Mouse (Mus musculus) heart, embryonic 16.5 days (tissue): Measurements from ENCODE around the gene Manba. TPM values are rescaled to one million over a fixed set of nuclear protein-coding genes. Genes with fewer than 3 reads are reported as not detected.
A peak's percentile ranks its signal among the peaks of the same experiment; 100 is the strongest.
"Not testable (repeated sequence)": the region's sequence is repeated elsewhere in the genome, so short reads cannot be mapped to it uniquely, and the experiment has no call there.

ENCODE experiments used
- ATAC-seq: fragments of 200-750 bp; cut with Nextera tagmentation; replicated peaks from 2 replicates; pipeline ENCODE4 v1.8.0; 2017; ENCODE audit warnings: moderate number of reproducible peaks; ENCODE audit not compliant: insufficient read depth, low FRiP score; ENCODE audit errors: extremely low read depth
- H3K27ac ChIP-seq: fragments of 300-500 bp; sonication (generic); 2 replicates; pipeline ENCODE4 v1.5.1; 2014; ENCODE audit warnings: mild to moderate bottlenecking, low read length, control low read depth, moderate library complexity
- H3K27me3 ChIP-seq: fragments of 300-500 bp; sonication (generic); 2 replicates; pipeline ENCODE4 v1.6.1; 2014; ENCODE audit warnings: low read length, mixed read lengths; ENCODE audit not compliant: control insufficient read depth, insufficient read depth
- H3K36me3 ChIP-seq: fragments of 300-500 bp; sonication (generic); 2 replicates; pipeline ENCODE4 v1.6.1; 2014; ENCODE audit not compliant: control insufficient read depth, insufficient read depth
- H3K4me1 ChIP-seq: fragments of 300-500 bp; sonication (generic); 2 replicates; pipeline ENCODE4 v1.6.1; 2014; ENCODE audit warnings: low read length, mixed read lengths; ENCODE audit not compliant: control insufficient read depth, insufficient read depth
- H3K4me2 ChIP-seq: fragments of 300-500 bp; sonication (generic); 2 replicates; pipeline ENCODE4 v1.6.1; 2014; ENCODE audit warnings: low read depth, mild to moderate bottlenecking, control low read depth, low read length
- H3K4me3 ChIP-seq: fragments of 300-500 bp; sonication (generic); 2 replicates; pipeline ENCODE4 v1.5.1; 2014; ENCODE audit warnings: mild to moderate bottlenecking, control low read depth, low read length
- H3K9ac ChIP-seq: fragments of 300-500 bp; sonication (generic); 2 replicates; pipeline ENCODE4 v1.6.1; 2014; ENCODE audit warnings: low read length, control low read depth
- H3K9me3 ChIP-seq: fragments of 300-500 bp; sonication (generic); replicated peaks from 2 replicates; pipeline ENCODE4 v1.6.1; 2016; ENCODE audit warnings: low read length; ENCODE audit not compliant: control insufficient read depth
- WGBS: fragments of 180-500 bp; shearing (Covaris S2); extraction: QIAGEN DNeasy Blood & Tissue Kit; methylation state at CpG from one replicate; pipeline ENCODE4 v1.1.7; 2014; 5-methylcytosine and 5-hydroxymethylcytosine counted together
- polyA plus RNA-seq: library from polyadenylated mRNA; unstranded; fragments of >200 nt; fragmentation: Nextera tagmentation; extraction: Ambion mirVana; gene quantifications from 2 replicates; pipeline ENCODE4 v1.2.1, GENCODE M21; 2015

The Manba gene
- polyA plus RNA-seq, 1 experiment from 2014 or later: 37.0 TPM

DNA sequence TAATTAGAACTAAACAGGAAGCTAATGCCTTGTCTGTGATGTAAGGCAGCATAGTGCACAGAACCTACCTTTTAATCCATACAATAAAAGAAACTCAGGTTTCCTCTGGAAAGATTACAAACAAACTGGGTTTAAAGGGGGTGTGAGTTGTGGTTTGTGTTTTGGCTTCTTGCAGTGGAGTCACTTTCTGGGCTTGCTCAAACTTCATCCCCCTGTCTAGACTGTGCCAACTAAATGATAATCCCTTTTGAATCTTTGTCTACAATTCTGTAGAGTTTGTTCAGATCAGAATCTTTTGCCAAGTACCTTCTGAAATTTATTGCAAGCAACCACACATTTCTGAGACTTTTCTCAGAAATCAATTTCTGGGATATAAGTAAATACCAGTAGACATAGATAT, 40.5 kb upstream of the Manba start:
- ATAC-seq: no peak
- Histone ChIP-seq H3K4me2 (no peak overlapping the region), H3K4me3 (no peak overlapping the region), H3K9me3 (no peaks in the 10 kb centered on the region), H3K9ac (no peak overlapping the region), H3K27me3 (no peaks in the 10 kb centered on the region), H3K4me1 (peaks cover 16% of the 10 kb centered on the region), H3K27ac (no peak overlapping the region), H3K36me3 (peaks cover 6% of the 10 kb centered on the region; the same call in 1 of the 2 replicates)

DNA sequence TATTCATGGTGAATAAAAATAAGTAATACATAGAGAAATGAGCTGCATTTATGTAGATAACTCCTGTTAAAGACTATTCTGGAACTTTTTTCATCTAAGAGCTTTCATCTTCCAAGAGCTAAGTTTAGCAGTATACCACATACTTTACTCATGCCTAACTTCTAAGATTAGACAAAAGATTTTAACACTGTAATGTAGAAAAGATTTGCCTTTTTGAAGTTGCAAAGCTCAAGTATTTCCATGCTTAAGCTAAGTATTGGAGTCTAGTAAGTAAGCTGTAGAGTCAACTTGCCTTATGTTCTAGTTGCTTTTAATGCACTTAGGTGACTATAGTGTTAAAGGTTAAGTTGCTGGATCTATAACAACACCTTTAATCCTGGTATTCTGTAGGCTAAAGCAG, 26.4 kb upstream of the Manba start:
- Histone ChIP-seq H3K9me3 (no peaks in the 10 kb centered on the region), H3K4me2 (no peak overlapping the region), H3K27me3 (no peaks in the 10 kb centered on the region), H3K4me1 (no peaks in the 10 kb centered on the region), H3K4me3 (no peak overlapping the region), H3K36me3 (peaks cover 31% of the 10 kb centered on the region), H3K27ac (no peak overlapping the region), H3K9ac (no peak overlapping the region)
- no peak for ATAC-seq

DNA sequence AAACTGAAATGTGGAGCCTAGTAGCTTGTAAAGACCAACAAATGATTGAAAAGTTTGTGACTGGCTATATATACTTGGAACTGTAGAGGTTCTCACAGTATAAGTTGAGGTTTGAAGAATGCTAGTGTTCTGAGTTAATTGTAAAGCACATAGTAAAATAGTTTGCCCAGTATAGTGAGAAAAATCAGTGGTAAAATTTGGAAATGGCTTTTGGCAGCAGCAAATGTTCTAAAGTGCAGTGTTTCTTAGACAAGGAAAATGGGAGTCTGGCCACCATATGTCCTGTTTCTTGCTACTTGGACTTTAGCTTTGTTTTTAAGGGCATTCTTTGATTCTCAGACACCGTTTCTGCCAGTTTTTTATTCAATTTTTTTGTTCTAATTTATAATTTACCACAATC, 17.0 kb upstream of the Manba start:
- Histone ChIP-seq H3K4me2 (no peak overlapping the region), H3K36me3 (peaks cover 3% of the 10 kb centered on the region; the same call in 1 of the 2 replicates), H3K4me1 (peaks cover 9% of the 10 kb centered on the region), H3K27ac (no peak overlapping the region), H3K27me3 (no peaks in the 10 kb centered on the region), H3K4me3 (no peak overlapping the region), H3K9me3 (no peaks in the 10 kb centered on the region), H3K9ac (no peak overlapping the region)
- no peak for ATAC-seq
- 86% methylated on average over 1 of the region's 1 CpGs for WGBS

DNA sequence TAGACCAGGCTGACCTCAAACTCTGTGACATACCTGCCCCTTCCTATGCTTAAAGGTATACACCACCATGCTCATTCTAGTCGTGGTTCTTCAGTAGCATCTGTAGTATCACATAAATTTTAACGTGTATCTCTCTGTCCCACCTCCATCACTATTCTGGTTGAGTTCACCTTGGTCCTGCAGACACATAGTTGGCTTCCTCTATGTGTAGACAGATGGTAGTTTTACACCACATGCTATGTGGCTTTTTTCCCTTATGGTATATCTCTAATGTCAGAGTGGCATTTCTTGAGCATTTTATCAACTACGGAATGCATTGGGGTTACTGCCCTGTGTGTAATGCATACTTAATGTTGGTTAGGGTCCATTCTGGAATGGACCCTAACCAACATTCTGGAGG, 16.3 kb upstream of the Manba start:
- Histone ChIP-seq H3K4me2 (no peak overlapping the region), H3K27me3 (no peaks in the 10 kb centered on the region), H3K9ac (no peak overlapping the region), H3K36me3 (no peaks in the 10 kb centered on the region), H3K9me3 (no peaks in the 10 kb centered on the region), H3K4me1 (peaks cover 9% of the 10 kb centered on the region), H3K27ac (no peak overlapping the region), H3K4me3 (no peak overlapping the region)
- whole genome bisulfite sequencing: 44% methylated on average over 3 of the region's 3 CpGs
- no peak; the same call in 1 of the 2 replicates for ATAC-seq

DNA sequence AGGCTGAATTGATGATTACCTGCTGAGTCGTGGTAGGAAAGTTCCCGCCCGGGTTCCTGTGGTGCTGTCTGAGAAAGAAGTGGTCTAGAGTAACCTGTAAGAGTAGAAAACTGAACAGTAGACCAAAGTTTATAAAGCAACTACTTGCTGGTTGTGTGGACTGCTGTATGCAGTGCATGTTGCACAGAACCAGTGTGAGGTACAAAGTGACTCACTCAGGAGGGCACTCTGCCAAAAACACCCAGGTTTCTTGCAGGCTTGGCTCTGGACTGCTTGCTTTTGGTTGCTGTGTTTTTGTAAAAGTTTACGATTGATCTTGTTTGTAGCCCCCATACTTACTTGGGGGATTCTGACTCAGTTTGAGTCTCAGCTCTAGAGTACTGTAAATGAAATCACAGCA, 15.4 kb upstream of the Manba start:
- H3K36me3 ChIP-seq: no peaks in the 10 kb centered on the region
- H3K4me2 ChIP-seq: no peak overlapping the region
- no peak overlapping the region for H3K4me3 ChIP-seq
- no peaks in the 10 kb centered on the region for H3K9me3 ChIP-seq
- H3K27ac ChIP-seq: peak overlapping the region; percentile 46
- H3K9ac ChIP-seq: no peak overlapping the region; the same call in 1 of the 2 replicates
- peaks cover 9% of the 10 kb centered on the region for H3K4me1 ChIP-seq
- WGBS: 34% methylated on average over 4 of the region's 4 CpGs
- peak; percentile 89 for ATAC-seq
- no peaks in the 10 kb centered on the region for H3K27me3 ChIP-seq

DNA sequence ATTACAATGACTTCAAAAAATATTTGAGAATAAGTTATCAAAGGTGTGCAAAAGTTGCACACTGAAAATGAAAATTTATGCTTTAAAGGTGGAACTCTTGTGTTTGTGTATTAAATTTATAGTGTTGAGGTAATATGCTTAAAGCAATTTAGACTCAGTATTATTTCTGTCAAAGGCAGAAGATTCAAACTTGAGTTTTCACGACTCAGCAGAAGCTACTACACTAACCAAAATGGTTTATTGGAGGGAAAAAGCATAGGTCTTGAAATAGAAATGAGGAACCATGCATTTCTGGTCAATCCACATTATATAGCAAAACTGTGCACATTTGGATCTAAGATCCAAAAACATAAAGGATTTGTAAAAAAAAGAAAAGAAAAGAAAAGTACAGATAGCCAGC, 14.6 kb upstream of the Manba start:
- no peaks in the 10 kb centered on the region for H3K9me3 ChIP-seq
- no peak overlapping the region for H3K4me3 ChIP-seq
- no peak for ATAC-seq
- 68% methylated on average over 1 of the region's 1 CpGs for WGBS
- H3K4me2 ChIP-seq: no peak overlapping the region
- H3K27ac ChIP-seq: no peak overlapping the region
- no peaks in the 10 kb centered on the region for H3K27me3 ChIP-seq
- peaks cover 9% of the 10 kb centered on the region for H3K4me1 ChIP-seq
- no peak overlapping the region for H3K9ac ChIP-seq
- no peaks in the 10 kb centered on the region for H3K36me3 ChIP-seq

DNA sequence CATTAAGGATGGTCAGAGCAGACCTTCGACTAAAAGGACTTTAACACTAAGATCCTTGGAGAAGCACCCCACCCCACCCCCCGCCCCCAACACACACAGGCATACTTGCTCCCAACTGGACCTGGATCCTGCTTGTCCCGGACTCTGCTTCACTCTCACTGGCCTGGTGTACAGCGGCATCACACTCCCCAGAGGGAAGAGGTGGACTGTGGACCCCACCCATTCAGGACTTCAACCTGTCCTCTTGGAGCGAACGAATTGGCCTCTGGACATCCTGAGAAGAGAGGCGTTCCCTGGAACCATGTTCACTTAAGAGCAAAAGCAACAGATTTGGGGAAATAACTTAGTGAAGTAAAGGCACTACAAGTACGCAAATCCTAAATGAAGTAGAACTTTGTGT, 10.4 kb upstream of the Manba start:
- ATAC-seq: no peak
- Histone ChIP-seq H3K9ac (no peak overlapping the region), H3K4me1 (peaks cover 5% of the 10 kb centered on the region), H3K4me3 (no peak overlapping the region), H3K27me3 (no peaks in the 10 kb centered on the region), H3K36me3 (no peaks in the 10 kb centered on the region), H3K9me3 (no peaks in the 10 kb centered on the region), H3K27ac (no peak overlapping the region), H3K4me2 (no peak overlapping the region)
- WGBS: 89% methylated on average over 8 of the region's 8 CpGs

DNA sequence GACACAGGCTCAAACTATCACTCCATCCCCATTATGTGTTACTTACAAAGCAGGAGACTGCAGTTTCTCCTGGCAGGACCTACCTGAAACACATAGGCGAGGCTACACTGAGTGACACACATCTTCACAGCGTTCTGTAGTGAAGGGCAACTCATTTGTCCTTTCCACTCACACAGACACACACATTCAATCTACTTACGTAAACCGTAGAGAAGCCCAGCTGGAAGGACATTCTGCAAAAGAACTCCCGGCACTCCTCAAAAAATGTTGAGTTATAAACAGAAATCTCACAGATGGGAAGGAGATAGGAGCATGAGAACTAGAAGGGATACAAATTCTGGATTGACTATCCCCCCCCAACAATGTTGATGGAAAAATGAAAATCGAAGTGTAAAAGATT, 9.1 kb upstream of the Manba start:
- Histone ChIP-seq H3K27me3 (no peaks in the 10 kb centered on the region), H3K36me3 (no peaks in the 10 kb centered on the region), H3K4me1 (no peaks in the 10 kb centered on the region), H3K27ac (no peak overlapping the region), H3K4me2 (no peak overlapping the region), H3K9ac (no peak overlapping the region), H3K9me3 (no peaks in the 10 kb centered on the region), H3K4me3 (no peak overlapping the region)
- no peak for ATAC-seq
- WGBS: 70% methylated on average over 6 of the region's 6 CpGs

DNA sequence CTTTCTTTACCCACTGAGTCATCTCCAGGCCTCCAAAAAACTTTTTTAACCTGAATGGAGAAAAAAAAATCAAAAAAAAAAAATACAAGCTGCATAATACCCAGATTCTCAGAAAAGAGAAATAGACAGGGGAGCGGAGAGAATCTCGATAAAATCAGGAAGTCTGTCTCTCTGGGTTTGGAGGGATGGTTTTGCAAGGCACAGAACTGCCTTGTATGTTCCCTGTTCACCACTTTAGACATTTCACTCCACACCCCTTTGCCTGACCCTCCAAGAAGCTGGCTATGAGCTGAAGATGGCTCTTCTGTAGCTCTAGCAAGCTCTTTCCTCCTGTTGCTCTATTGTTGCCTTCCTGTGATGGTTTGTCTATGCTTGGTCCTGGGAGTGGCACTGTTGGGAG, 8.4 kb upstream of the Manba start:
- Histone ChIP-seq H3K4me2 (no peak overlapping the region), H3K36me3 (no peaks in the 10 kb centered on the region), H3K9ac (no peak overlapping the region), H3K9me3 (no peaks in the 10 kb centered on the region), H3K4me1 (no peaks in the 10 kb centered on the region), H3K4me3 (no peak overlapping the region), H3K27ac (no peak overlapping the region), H3K27me3 (no peaks in the 10 kb centered on the region)
- ATAC-seq: no peak
- WGBS: 88% methylated on average over 2 of the region's 2 CpGs

DNA sequence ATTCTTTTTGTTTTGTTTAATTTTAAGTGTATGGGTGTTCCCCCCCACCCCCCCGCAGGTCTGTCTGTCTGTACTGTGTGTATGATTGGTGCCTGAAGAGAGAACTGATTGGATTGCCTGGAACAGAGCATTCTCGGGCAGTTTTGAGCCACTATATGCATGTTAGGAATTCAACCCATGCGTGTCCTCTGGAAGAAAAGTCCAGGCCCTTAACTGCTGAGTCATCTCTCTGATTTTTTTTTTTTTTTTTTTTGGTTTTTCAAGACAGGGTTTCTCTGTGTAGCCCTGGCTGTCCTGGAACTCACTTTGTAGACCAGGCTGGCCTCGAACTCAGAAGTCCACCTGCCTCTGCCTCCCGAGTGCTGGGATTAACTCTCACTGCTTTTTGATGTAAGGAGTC, 6.3 kb upstream of the Manba start:
- not testable (repeated sequence) for ATAC-seq, H3K27ac ChIP-seq

More for the DNA sequence above, 6.3 kb upstream of the Manba start:
- 77% methylated on average over 5 of the region's 5 CpGs for WGBS
- H3K9ac ChIP-seq, H3K36me3 ChIP-seq, H3K4me1 ChIP-seq, H3K4me2 ChIP-seq, H3K4me3 ChIP-seq, H3K27me3 ChIP-seq, H3K9me3 ChIP-seq: not testable (repeated sequence)
